Mouse (Mus musculus) frontal cortex, postnatal 10 days (tissue): Measurements from ENCODE around the gene Clybl.

Source experiments
- DNase-seq, 2 experiments: peaks; one replicate each; pipeline ENCODE4 v3.0.0; 2022; ENCODE audit warnings: low spot score in 2 of 2, mixed read lengths in 1 of 2

Gene Clybl

GRCm38 (mm10) chr14:122305132-122305531 lies 123.6 kb downstream of the Clybl start:
- DNase-seq: no peak

DNA sequence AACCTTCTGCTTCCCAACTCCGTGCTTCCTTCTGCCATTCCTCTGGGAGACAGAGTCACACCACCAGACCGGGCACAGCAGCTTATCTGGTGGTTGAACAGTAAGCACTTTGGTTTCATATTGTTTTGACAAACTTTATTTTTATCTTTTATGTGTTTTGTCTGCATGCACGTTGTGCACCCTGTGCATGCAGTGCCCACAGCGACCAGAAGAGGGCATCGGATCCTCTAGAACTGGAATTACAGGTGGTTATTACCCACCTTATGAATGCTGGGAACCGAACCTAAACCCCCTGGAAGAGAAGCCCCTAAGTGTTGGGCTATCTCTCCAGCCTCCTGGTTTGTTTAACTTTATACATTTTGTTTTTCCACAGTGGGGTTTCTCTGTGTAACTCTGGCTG lies 130.9 kb downstream of the Clybl start:
- no peak for DNase-seq

GRCm38 (mm10) chr14:122313328-122313727 lies 131.8 kb downstream of the Clybl start:
- DNase-seq: no peak

GRCm38 (mm10) chr14:122315743-122316142 lies 134.2 kb downstream of the Clybl start:
- no peak for DNase-seq

DNA sequence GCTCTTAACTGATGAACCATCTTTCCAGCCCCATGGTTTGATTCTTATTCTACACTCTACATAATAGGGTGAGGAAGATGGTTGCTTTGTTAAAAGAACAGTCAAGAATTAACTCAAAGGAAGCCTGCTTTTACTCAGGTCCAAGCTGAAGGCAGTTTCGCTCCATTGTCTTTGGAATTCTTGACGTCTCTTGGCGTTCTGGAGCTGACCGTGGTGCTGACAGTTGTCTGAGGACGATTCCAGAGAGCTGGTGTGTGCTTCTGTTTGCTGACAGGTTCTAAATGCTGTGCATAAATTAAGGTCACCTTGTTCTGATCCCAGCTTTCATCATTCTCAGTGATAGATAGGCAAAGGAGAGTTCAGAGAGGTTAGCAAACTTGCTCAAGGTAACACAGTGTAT lies 140.6 kb downstream of the Clybl start:
- no peak for DNase-seq

DNA sequence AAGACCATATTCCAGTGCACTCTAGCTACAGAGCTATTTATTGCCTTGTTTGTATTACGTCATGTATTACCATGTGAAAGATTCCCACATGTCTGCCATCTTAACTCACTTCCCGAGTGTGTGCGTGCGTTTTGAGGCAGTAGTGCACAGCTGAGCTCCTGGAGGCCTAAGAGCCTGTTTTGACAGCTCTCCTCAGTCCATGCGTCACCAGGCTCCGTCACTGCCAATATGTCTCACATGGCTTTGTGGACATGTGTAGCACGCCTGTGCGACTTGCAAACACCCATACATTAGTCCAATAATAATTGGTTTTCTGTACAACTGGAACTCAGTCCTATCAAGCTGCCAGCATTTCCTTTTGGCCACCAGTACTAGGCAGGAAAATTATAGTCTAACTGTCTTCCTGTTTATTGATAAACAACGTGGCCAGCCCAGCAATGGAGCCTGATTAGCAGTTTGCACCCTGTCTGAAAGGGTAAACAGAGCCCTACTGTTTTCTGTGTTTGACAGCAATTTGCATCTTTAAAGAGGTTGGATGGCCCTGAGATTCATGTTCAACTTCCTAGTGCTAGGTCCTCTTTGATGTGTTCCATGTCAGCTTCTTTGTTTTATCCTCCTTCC lies 142.4 kb downstream of the Clybl start:
- DNase-seq: peak in 1 of 2 experiments; percentile 16

GRCm38 (mm10) chr14:122330136-122330535 lies 148.6 kb downstream of the Clybl start:
- DNase-seq: no peak

DNA sequence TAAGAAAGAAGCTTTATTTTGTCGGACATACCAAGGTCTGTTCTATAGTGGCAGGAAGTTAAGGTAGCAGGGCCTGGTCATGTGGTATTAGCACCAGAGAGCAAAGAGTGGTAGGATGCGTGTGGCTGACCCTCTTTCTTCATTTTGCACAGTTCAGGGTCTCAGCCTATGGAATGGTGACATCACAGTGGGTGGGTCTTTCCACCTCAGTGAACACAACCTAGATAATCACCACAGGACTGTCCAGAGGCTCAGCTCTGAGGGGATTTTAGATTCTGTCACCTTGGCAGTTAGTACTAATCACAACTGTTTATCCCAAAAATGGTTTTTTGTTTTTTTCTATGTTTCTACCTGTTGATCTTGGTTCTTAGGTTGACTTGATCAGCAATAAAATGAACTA lies 149.2 kb downstream of the Clybl start:
- no peak for DNase-seq

GRCm38 (mm10) chr14:122331635-122332460 lies 150.3 kb downstream of the Clybl start:
- DNase-seq: no peak

GRCm38 (mm10) chr14:122336957-122337356 lies 155.5 kb downstream of the Clybl start:
- DNase-seq: no peak

DNA sequence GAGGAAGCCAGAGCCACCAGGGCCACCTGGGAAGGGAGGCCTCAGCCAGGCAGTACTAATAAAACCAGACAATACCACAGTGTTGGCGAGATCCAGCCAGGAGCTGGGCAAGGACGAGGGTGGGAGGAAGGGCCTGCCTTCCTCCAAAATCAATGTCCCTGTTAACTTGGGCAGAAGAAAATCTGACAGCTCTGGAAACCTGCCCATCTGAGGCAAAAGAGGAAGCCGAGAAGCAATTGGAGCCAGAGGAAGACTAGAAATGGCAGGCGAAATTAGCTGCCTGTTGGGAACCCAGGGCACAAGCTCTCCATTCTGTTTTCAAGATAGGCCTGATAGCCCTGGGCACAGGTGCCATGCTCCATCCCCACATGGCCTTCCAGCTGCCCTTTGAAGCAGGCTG lies 157.3 kb downstream of the Clybl start:
- no peak for DNase-seq

DNA sequence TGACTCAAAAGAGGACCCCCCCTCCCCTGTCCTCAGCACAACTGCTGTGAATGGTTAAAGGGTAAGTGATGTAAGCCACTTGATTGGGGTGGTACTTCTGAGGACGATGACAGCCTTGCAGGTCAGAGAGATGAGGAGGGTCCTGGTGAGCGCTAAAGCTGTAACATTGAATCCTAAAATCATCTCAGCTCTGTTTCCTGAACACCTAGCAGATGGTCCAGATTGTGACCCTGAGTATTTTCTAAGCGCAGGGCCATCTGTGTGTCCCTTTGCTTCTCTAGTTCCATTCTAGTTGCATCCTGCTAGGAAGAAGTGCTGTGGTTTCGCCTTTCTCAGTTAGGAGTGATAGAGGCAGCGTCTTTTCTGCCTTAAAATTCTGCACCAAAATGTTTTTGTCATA lies 158.6 kb downstream of the Clybl start:
- DNase-seq: no peak

DNA sequence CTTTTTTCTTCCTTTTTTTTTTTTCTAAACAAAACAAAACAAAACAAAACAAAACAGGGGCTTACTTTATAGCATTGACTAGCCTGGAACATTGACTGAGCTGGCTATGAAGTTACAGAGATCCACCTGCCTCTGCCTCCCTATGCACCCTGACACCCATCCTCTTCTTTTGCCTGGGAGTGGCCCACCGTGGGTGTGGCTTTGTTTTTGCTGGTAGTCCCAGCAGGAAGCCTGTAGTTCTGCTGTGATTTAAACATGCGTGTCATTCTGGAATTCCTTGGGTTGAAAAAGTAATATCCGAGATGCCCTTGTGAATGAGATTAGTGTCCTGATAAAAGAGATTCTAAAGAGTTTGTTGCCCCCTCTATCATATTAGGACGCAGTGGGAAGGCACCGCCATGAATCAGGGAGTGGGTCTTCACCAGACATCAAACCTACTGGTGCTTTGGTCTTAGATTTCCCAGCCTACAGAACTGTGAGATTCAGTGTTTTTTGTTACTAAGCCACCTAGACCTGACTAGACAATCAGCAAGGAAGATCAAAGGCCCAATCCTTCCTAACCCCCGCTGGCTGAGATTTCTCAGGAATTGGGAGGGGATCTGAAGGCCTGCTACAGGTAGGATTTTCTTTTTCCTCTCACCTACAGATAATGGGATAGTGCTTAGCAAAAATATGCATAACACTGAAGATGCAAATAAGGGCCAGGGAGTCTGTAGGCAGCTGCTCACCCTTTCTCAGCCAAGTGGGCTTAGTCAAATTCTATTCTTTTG lies 160.3 kb downstream of the Clybl start:
- DNase-seq: no peak

DNA sequence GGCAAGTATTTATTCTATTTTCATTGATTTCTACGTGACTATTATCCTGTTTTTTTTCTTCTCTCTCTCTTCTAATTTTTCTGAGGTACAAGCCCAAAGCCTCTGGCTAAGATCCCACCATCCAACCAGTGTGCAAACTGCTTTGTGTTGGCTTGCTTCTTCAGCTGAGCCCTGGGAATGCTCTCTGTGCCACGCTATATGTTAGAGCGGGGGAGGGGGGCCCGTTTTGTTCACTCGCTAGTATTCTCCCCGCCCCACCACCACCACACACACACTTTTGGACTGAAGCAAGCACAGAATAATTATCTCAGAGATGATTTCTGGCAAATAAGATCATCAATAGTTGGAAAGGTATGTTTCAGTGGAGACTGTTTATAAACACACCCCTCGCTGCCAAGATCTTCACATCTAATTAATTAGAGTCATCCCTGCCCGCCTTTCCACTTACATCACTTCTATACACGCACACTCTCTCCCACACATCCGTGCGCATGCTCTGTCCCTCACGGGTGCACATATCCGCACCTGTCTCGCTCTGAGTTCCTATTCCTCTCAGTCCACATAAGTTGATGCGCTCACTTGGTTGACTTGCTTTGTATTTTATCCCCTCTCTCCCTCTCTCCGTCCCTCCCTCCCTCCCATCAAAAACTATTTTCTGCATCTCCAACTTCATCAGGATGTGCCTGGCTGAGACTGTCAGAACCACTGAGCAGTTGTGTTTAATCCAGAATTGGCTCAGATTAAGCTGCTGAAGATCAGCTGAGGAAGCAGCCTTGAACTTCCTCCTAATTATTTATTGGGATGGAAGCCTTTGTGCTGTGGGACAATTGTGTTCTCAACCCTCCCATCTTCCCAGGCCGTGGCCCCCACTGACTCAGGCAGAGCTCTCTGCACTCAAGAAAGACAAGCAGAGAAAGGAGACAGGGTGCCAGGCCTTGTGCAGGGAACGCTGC lies 163.0 kb downstream of the Clybl start:
- no peak for DNase-seq

DNA sequence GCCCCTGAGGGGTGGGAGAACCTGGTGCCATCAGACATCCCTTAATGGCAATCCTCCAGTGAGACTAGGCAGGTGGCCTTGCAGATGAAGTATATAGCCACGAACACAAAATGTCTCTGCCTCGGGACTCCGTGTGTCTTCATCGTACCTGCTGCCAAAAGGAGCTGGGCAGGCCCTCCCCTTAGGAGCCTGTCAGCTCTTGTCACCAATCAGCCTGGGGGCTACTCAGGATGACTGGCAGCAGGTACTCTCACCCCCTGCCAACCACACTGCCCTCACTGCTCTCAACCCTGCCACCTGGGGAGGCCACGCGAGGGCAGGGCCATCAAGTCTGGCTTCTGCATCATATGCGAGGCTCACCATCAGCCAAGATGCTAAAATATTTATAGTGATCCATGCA lies 166.6 kb downstream of the Clybl start:
- no peak for DNase-seq

- DNase-seq: no peak
These were observed 167.8 kb downstream of the Clybl start for GRCm38 (mm10) chr14:122349326-122349725.

GRCm38 (mm10) chr14:122349761-122350160 lies 168.3 kb downstream of the Clybl start:
- no peak for DNase-seq

DNA sequence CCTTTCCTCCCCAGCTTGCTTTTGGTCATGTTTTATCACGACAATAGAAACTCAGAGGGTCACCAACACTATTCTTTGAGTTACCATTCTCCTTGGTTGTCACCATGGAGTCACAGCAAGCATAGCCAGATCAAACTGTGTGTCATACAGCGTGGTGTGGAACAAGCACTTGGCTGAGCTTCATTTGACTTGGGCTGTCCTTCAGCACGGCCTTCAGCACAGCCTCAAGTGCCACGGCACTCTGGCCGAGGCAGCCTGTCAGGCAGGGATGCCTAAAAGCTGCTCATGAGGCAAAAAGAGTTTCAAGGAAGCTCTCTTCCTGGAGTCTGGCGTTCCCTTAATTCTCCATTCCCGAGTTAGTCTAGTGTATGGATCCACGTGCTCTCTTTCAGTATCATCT lies 169.3 kb downstream of the Clybl start:
- no peak for DNase-seq

- no peak for DNase-seq
These were observed 175.8 kb downstream of the Clybl start for GRCm38 (mm10) chr14:122357316-122357715.

- no peak for DNase-seq
These were observed 177.1 kb downstream of the Clybl start for GRCm38 (mm10) chr14:122358592-122358991.

GRCm38 (mm10) chr14:122359136-122359905 lies 177.8 kb downstream of the Clybl start:
- no peak for DNase-seq
